Mouse (Mus musculus): Measurements from ENCODE around the gene 6430571L13Rik.

The 6430571L13Rik gene

GRCm38 (mm10) chr9:107377961-107378512 lies 37.6 kb downstream of the 6430571L13Rik start:
- no peak for DNase-seq (ENCODE audit: low spot score in 2 of 2)

DNA sequence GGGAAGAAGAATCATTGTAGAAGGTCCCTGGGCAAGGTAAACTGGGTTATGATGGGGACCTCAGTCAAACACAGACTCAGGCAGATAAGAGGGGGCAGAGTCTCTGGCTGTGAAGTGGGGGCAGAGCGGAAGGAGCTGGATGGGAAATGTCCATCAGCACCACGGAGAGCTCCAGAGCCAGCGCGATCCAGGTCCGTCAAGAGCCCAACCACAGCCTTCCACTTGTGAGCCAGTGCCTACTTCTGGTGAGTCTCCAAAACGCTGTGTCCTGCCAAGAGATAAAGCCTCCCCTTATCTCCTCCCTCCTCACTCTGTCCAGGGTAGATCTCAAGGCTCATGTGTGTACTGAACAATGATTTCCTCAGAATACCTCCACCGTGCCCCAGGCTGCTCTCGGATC lies 41.3 kb downstream of the 6430571L13Rik start:
- peak in 1 of 2 experiments; percentile 51 for DNase-seq (ENCODE audit: low spot score in 2 of 2)

- no peak for DNase-seq (ENCODE audit: low spot score in 2 of 2)
These were observed 44.0 kb downstream of the 6430571L13Rik start for GRCm38 (mm10) chr9:107384396-107384795.

DNA sequence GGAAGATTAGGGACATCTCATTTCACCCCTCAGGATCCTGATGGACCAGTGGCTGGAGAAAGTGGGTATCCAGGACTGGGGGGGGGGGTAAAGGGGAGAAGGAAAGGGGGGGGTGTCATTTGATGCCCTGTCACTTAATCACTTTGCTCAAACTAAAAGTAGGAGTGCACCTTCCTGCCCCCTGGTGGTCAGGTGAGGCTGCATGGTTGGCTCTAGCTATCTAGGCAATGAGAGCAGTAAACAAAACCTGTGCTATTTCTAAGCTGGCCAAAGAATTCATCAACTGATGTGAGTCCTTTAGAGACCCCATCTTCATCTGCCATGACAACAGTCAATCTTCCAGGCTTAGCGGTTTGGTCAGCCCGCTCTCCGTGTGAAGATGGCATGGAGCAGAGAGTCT lies 46.3 kb downstream of the 6430571L13Rik start:
- peak; percentile 47 to 78 for DNase-seq (ENCODE audit: low spot score in 2 of 2)

DNA sequence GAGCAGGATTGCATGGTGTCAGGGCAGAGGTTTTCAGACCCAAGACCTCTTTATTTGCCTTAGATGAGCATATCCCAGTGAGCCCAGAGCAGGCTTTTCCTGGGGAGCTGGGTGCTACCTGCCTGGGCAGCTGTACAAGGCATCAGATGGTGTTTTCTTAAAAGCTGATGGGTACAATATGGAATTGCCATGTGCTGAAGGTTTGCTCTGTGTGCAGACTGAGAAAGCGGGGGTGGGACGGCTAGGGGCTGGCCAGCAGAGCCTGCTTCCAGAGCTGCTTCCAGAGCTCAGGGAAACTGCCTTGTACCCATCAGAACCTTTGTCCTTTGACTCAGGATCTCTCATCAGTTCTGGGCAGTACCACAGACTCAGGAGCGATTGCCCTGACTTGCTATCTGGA lies 47.3 kb downstream of the 6430571L13Rik start:
- DNase-seq (ENCODE audit: low spot score in 2 of 2): no peak

DNA sequence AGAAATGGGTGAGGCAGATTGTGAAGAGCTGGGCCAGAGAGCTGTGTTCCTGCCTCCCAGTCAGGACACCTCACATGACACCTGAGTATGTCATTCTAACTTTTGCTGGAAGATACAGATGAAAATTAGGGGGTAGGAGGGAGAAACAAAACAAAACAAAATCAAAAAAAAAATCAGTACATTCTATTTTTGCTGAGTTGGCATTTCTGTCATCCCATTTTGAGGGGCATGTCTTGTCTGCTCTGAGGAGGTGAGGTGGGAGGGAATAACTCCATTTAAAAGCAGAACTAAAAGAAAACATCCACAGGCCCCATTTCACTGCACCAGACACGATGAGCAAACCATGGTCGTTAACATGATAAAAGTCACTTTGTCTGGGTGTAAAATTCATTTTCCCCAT lies 47.9 kb downstream of the 6430571L13Rik start:
- no peak for DNase-seq (ENCODE audit: low spot score in 2 of 2)

GRCm38 (mm10) chr9:107396397-107396796 lies 56.0 kb downstream of the 6430571L13Rik start:
- no peak for DNase-seq (ENCODE audit: low spot score in 2 of 2)

DNA sequence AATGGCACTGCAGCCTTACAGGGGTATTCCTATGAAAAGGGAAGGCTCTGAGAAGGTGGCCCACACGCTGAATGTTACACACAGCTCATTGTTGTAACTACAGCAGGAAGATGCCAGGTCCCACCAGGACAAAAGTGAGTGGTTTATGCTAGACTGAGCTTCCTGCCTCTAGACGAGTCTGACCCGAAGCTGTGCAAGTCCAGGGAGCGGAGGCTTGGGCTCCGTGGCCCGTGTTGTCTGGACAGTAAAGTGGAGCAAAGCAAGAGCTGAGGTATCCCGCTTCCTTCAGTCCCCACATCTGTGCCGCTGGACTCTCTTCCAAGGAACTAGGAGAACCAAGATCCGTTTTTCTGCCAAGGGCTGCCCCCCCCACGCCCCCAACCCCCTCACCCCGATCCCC lies 58.6 kb downstream of the 6430571L13Rik start:
- DNase-seq (ENCODE audit: low spot score in 2 of 2): no peak

- DNase-seq (ENCODE audit: low spot score in 2 of 2): no peak
These were observed 59.1 kb downstream of the 6430571L13Rik start, which contains the start of gene Cacna2d2 for GRCm38 (mm10) chr9:107399491-107399971. Cacna2d2 (plus strand) TSS chr9:107399612.

DNA sequence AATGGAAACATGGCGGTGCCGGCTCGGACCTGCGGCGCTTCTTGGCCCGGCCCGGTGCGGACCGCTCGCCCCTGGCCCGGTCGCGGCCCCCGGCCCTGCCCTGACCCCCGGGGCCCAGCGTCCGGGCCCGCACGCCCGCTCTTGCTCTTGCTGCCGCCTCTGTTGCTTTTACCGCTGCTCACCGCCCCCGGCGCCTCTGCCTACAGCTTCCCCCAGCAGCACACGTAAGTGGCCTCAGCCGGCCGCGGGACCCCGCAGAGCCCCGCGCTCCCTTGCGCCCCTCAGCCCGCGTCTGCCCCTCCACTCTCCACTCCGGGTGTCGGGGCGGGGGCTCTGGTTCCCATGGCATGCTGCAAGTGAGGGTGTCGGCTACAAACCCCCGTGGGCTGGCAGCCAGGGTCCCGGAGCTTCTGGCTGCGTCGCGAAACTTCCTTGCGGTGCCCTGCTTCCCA lies 59.7 kb downstream of the 6430571L13Rik start:
- no peak for DNase-seq (ENCODE audit: low spot score in 2 of 2)

- no peak for DNase-seq (ENCODE audit: low spot score in 2 of 2)
These were observed 60.4 kb downstream of the 6430571L13Rik start for GRCm38 (mm10) chr9:107400666-107401285.

Data from spleen, postnatal 10 days (tissue).